Mouse (Mus musculus) Muller cell, postnatal 12 days (primary cell): Measurements from ENCODE around the gene Eomes.
A peak's percentile ranks its signal among the peaks of the same experiment; 100 is the strongest.

Experiments used
- DNase-seq: peaks from one replicate; pipeline ENCODE4 v3.0.0-alpha.2; 2015; ENCODE audit errors: inconsistent ontology term

Eomes gene

GRCm38 (mm10) chr9:118517619-118518018 lies 39.6 kb downstream of the Eomes start:
- DNase-seq = no peak

- no peak for DNase-seq
These were observed 41.1 kb downstream of the Eomes start for GRCm38 (mm10) chr9:118519101-118519500.

GRCm38 (mm10) chr9:118520011-118520410 lies 42.0 kb downstream of the Eomes start:
- no peak for DNase-seq

DNA sequence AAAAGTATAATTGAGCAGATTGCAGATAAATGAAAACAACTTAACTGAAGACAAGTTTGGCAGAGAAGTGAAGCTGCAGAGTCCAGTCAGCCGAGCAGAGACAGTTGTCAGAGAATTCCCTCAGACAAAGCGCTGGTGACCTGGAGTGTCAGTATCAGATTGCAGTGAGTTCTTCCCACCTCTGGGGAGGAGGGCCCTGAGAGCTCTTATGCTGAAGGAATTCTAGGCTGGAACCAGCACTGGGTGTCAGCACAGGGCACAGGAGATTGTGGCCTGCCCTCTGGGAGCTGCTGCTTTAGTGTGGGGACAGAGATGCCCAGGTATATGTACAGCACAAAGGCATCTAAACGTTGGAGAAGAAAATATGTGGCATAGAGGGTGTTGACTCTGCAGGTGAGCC lies 42.8 kb downstream of the Eomes start:
- DNase-seq = peak; percentile 39

DNA sequence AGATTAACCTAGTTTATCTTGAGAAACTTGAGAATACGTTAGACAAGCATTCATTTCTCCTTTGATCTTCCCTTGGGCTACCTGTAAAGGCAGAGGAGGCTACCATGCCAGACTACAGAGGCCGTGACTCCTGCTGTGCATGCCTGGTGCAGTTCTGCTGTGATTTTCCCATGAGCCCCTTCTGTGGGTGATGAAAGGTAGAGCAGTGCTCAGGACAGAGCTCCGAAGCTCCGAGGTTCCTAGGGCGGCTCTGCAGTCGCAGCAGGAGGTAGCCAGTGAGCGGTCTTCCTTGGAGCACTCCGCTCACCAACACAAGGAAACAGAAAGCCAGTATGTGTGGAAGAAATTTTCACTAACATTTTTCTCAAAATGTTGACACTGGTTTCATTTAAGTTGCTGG lies 43.6 kb downstream of the Eomes start:
- no peak for DNase-seq

DNA sequence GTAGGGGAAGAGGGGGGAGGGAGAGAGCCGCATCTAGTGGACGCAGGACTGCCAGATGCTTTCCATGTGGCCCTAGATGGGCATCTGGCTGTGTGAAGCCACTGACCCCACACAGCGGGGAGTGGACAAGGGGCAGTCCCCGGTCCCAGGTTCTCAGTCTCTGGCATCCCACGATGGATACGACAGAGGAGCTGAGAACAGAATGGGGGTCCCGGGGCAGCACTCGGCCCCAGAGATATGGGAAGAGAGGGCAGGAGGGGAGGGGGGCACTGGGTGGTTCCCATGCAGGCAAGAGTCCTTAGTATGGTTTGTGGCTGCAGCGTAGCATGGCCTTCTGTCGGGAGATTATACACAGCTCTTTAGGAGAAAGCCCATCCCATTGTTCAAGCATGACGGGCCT lies 45.7 kb downstream of the Eomes start:
- no peak for DNase-seq

GRCm38 (mm10) chr9:118527056-118527455 lies 49.0 kb downstream of the Eomes start:
- no peak for DNase-seq

- no peak for DNase-seq
These were observed 51.8 kb downstream of the Eomes start for GRCm38 (mm10) chr9:118529783-118530182.

- no peak for DNase-seq
These were observed 52.7 kb downstream of the Eomes start for GRCm38 (mm10) chr9:118530679-118531078.

DNA sequence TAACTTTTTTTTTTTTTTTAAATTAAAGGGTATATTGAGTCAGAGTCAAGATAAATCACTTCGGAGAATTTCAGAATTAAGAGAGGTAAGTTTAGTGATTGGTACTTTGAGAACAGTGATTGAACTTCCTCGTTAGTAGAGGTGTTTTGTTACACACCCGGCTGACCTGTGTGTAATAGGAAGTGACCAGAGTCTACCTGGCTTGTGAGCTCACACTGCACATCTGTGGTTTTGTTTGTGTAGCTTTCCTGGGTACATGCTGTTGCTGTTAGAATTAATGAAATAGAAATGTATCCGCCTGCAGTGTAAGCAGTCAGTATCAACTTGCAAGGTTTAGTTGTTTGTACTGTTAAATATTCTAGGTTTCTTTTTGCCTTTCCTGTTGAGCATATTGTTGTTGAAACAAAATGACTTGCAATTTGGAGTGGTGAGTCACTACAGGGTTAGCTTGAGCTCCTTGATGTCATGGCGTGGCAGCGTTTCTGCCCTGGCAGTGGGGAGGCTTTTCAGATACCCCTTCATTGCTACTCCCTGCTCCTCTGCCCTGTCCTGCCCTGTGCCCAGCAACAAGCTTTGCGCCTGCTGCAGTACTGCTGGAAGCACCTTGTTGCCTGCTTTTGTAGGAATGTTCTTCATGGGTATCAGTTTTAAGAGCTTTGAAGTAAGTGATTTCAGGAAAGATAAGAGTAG lies 54.6 kb downstream of the Eomes start:
- DNase-seq = peak; percentile 36
